Mouse (Mus musculus) right cerebral cortex, postnatal 36 days (tissue): Measurements from ENCODE around the gene Ncoa1.

Experiments used
- DNase-seq, 2 experiments: peaks; one replicate each; pipeline ENCODE4 v3.0.0; 2022; ENCODE audit warnings: low spot score in 2 of 2, mixed read lengths in 1 of 2

Ncoa1 gene

DNA sequence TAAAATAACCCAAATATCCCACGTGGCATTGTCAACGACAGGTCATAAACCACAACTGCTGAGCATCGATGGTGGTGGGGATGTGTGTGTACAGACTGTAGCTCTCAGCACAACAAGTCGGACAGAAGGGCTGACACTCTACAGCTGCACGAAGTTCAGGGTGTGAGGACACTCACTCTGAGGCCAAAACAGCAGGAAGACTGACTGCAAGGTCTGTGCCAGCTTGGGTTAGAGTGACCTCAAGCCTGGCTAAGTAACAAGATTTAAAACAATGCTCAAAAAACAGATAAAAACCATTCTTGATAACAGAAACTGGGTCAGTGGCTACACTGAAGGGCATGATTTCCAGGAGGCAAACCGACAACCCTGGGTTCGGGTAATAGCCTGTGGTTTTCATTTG is 246.8 kb downstream of the Ncoa1 start:
- no peak for DNase-seq

DNA sequence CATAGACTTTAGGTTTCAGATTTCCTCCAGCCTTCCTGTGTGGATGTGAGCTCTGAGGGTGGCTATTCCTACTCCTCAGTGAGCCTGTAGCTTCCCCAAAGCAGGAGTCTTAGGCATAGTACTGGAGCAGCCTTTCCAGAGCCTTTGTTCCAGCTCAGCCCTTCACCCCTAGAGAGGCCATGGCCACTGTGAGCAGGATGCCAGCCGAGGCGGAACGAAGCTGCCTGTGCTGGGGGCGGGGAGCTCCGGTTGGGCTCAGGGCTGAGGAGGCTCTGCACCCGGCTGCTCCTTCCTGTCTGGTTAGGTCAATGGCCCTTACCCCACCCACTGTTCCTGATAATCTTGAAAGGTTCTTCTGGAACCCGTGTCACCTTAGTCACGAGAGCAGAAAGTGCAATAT is 264.1 kb downstream of the Ncoa1 start:
- no peak for DNase-seq

- no peak for DNase-seq
Observed at GRCm38 (mm10) chr12:4211174-4211573, 265.8 kb downstream of the Ncoa1 start.

DNA sequence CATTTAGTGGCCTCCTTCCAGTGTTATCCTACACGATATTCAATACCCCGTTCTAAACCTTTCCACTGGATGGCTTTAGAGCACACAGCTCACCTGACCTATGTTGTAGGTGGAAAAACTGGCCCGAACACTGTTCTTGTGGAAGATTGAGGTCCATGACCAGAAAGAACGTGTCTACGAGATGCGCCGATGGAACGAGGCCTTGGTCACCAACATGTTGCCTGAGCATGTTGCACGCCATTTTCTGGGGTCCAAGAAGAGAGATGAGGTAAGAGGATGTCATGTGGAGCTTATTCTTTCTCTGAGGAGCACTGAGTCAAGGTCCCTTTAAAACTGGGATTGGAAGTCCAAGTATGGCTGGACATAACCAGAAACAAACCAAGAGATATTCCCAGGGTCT is 267.8 kb downstream of the Ncoa1 start:
- DNase-seq, result no peak

DNA sequence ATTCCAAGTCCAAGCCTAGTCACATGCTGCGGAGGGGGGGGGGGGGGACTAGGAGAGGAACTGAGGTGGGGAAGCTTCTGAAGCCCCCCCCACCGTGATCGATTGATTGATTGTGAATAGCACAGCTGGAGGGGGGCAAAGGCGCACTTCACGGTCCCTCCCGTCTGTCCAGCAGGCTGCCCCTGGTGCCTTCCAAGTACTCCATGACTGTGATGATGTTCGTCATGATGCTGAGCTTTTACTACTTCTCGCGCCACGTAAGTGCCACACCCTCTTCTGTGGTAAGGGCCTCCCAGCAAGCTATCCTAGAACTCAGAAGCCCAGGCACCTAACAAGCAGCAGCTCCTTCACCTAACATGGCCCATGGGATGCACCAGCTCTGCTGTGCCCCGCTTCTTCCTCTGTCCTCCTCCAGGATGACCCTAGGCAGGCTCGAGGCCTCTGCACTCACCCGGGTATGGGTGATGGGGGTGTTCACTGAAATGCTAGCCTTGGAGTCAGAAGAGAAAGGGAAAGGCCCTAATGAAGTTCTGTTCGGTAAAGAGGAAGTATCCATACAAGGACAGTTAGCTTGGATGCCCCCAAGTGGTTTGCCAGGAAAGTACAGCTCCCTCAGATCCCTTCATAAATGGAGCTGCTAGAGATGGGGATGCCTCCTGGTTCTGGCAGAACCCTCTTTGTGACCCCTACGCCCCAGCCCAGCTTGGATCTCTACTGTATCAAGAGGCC is 268.4 kb downstream of the Ncoa1 start:
- DNase-seq, result peak; percentile 47 to 59

DNA sequence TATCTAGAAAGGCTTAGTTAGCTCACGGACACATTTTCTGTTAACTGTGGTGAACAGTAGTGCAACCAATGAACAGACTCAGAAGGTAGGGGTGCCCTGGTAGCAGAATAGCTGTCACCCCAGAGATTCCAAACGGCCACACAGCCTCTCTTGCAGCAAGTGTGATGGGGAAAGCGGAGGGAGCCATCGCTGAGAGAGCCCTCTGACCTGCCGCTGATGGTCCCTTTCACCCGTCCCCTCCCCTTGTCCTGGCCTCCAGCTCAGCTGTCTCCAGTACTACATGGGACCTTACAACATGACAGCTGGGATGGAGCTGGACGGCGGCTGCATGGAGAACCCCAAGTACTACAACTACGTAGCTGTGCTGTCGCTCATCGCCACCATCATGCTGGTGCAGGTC is 270.9 kb downstream of the Ncoa1 start:
- DNase-seq, result no peak

GRCm38 (mm10) chr12:4202206-4202605 is 274.8 kb downstream of the Ncoa1 start:
- no peak for DNase-seq

GRCm38 (mm10) chr12:4201454-4202200 is 275.4 kb downstream of the Ncoa1 start:
- DNase-seq, result peak; percentile 57 to 78

DNA sequence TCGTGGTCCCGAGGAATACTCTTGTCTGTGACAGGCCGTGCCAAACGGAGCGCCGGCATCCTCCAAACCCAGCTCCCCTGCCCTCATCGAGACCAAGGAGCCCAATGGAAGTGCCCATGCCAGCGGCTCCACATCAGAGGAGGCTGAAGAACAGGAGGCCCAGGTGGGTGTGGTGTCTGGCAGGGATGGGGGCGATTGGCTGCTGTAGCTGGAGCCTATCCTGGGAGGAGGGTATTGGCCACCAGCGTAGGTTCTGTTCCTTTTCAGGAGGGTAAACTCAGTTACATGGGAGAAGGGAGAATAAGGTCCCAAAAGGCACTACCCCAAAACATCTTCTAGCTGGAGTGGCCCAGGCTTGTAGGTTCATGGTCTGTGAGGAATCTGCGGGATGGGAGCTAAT is 277.7 kb downstream of the Ncoa1 start:
- DNase-seq, result no peak

- DNase-seq, result no peak
Observed at GRCm38 (mm10) chr12:4198702-4199101, 278.3 kb downstream of the Ncoa1 start.
